ENCODE assay signal across 8 mouse cellular contexts in genomic region chr12:72831711-72832432, GRCm38 (mm10).
DNase-seq lines count a peak whose midpoint lies in the region; ATAC-seq lines count a peak whose summit lies in the region.

No protein-coding gene starts in this region.

- H3K36me3 ChIP-seq in forebrain, embryonic 12.5 days (replicated peaks): no peaks in the 10 kb centered on the region
- H3K36me3 ChIP-seq in midbrain, embryonic 13.5 days: no peaks in the 10 kb centered on the region

- DNase-seq in R1 (ENCODE audit: low read depth, low spot score): peak; percentile 32
- DNase-seq in brain, adult 2 months (ENCODE audit: low read depth, low spot score): peak; percentile 86
- DNase-seq in heart, postnatal 4 days: peak; percentile 45
- DNase-seq in left cerebral cortex, adult 18-20 months (ENCODE audit: low spot score in 2 of 2): peak; percentile 77 to 88
- peak; percentile 71 for DNase-seq in telencephalon, adult 2 months (ENCODE audit: low read depth, low spot score)
- no peak for DNase-seq in thymus, postnatal 0 days (ENCODE audit: low spot score)

- peak overlapping the region; percentile 54 for H3K4me2 ChIP-seq in forebrain, embryonic 12.5 days
- H3K4me2 ChIP-seq in midbrain, embryonic 13.5 days (replicated peaks): peak overlapping the region; percentile 61

- H3K4me3 ChIP-seq in forebrain, embryonic 12.5 days (replicated peaks): peak overlapping the region; percentile 33
- peak overlapping the region; percentile 41 for H3K4me3 ChIP-seq in midbrain, embryonic 13.5 days (replicated peaks)

- H3K27me3 ChIP-seq in forebrain, embryonic 12.5 days: peaks cover 88% of the 10 kb centered on the region
- peaks cover 83% of the 10 kb centered on the region for H3K27me3 ChIP-seq in midbrain, embryonic 13.5 days

- H3K9me3 ChIP-seq in forebrain, embryonic 12.5 days: no peaks in the 10 kb centered on the region
- no peaks in the 10 kb centered on the region for H3K9me3 ChIP-seq in midbrain, embryonic 13.5 days

- WGBS in forebrain, embryonic 12.5 days: 8% methylated on average over 42 of the region's 42 CpGs
- WGBS in midbrain, embryonic 13.5 days: 7% methylated on average over 42 of the region's 42 CpGs

- peaks cover 9% of the 10 kb centered on the region for H3K4me1 ChIP-seq in forebrain, embryonic 12.5 days
- H3K4me1 ChIP-seq in midbrain, embryonic 13.5 days (replicated peaks): peaks cover 11% of the 10 kb centered on the region; the same call in 1 of the 2 replicates

- ATAC-seq in forebrain, embryonic 12.5 days (ENCODE audit: low FRiP score): peak; percentile 69
- peak; percentile 87 for ATAC-seq in midbrain, embryonic 13.5 days

- H3K27ac ChIP-seq in forebrain, embryonic 12.5 days: 0 out of 2 replicates have a peak overlapping the region, but pooled peaks have one; percentile 31
- peak overlapping the region; percentile 53; the same call in 1 of the 2 replicates for H3K27ac ChIP-seq in midbrain, embryonic 13.5 days

- H3K9ac ChIP-seq in forebrain, embryonic 12.5 days: peak overlapping the region; percentile 38; the same call in 1 of the 2 replicates
- peak overlapping the region; percentile 59 for H3K9ac ChIP-seq in midbrain, embryonic 13.5 days (replicated peaks)
